Mouse (Mus musculus): ENCODE measurements around the gene Ppp1r37. TPM values are rescaled to one million over a fixed set of nuclear protein-coding genes. Genes with fewer than 3 reads are reported as not detected.

Ppp1r37 gene
- total RNA-seq, 2 experiments from 2014 or later = 61.1 to 63.1 TPM

DNA sequence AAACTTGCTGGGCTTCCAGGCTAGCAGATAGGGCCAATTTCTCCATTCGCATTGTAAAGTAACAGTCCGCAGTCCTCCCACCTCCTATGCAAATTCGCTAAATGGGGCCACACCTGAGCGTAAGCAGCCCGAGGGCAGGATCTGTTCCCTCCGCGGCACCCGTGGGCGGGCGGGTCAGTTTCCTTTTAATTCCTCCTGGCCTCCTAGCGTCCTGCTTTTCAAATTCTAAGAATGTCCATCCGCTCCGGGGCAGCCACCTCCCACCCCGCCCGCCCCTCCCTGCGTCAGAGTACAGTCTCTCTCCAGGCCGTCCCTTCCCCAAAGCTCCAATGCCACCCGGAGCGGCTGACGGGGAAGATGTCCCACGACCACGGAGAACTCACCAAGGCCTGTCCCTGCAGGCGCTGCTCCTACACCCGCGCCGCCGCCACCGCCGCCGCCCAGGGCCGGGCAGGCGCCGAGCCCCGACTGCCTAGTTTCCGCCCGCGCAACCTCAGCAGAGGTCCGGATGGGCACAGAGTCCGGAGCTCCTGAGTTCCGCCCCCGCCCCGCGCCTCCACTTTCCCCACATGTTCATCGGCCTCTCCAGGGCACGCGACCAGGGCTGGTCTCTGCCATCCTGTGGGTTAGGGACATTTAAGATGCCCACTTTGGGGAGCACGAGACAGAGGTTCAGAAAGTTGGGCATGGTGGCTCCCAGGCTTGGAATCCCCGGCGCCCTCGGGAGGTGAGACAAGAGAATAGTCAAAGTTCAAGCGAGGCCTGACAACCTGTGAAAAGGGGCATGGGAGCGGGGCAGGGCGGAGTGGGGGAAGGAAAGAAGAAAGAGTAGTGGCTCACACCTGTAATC, 10.3 kb upstream of the Ppp1r37 start:
- DNase-seq = peak; percentile 84 to 89

DNA sequence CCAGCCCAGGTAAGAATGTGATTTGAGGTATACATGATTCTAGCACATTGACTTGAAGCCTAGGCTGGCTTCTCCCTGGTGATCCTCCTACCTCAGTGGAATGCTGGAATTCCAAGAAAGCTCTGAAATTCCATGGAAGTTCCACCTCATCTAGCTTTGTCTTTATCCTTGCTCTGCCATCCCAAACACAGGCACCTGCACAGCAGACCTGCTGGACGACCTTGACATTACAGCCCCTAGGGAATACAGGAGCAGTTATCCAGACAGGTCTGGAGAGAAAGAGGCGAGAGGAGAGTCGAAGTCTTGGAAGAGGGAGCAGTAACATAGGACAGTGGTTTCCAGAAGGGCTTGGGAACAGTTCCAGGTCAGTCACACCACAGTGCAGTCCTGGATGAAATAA, 6.8 kb upstream of the Ppp1r37 start:
- no peak for DNase-seq

DNA sequence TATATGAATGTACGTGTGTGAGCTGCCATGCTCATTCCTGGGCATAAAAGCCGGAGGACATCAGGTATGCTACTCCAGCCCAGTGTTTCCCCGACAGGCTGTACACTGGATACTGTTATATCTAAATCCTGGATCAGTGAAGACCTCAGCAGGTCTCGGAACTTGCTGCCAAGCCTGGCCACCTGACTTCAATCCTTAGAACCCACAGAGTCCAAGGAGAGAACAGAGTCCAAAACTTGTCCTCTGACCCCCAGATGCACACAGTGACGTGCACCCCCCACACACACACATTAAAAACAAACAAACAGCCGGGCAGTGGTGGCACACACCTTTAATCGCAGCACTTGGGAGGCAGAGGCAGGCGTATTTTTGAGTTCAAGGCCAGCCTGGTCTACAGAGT, 4.5 kb upstream of the Ppp1r37 start:
- DNase-seq = no peak

DNA sequence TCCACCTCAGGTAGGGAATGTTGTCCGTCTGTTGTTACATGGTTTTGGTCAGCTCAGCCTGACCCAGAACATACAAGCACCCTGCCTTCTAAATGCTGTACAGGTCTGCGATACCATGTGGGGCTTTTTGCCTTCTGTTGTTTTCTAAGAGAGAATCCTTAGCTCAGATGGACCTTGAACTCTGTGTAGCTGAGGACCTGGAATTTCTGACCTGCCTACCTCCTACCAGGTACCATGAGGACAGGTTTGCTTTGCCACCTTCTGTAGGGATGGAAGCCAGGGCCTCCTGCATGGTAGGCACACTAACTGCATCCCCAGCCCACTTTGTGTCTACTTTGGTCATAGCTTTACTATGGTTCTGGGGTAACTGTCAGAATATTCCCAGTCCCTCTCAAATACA, 2.9 kb upstream of the Ppp1r37 start:
- no peak for DNase-seq

DNA sequence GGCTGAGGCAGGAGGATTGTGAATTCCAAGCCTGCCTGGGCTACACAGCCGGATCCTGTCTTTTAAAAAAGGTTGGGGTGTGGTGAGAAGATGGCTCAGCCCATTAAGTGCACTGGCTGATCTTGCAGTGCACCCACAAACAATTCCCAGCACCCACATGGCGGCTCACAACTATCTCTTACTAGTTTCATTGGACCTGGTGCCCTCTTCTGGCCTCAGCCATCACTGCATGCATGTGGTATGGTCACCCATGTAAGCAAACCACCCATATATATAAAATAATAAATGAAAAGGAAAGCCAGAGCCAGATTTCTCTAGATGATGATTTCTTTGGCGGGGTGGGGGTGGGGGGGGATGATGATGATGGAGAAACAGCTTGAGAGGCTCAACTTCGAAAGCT, 1.6 kb upstream of the Ppp1r37 start:
- no peak for DNase-seq

DNA sequence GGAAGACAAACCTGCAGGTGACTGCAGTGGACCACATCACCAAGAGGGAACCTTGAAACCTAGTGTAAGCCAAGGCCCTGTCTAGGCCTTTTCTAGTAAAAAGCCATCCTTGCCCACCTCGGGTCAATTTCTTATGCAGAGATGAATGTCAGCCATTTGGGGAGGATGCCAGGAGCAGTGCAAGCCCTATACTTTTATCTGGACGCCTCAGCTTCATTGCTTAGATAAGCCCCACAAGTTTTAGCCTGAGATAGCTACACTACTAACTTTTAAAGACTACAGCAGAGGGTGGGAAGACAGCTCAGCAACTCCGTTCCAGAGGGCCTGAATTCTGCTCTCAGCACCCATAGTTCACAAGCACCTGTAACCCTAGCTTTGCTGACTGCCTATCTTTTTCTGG, 1.0 kb upstream of the Ppp1r37 start:
- no peak for DNase-seq

DNA sequence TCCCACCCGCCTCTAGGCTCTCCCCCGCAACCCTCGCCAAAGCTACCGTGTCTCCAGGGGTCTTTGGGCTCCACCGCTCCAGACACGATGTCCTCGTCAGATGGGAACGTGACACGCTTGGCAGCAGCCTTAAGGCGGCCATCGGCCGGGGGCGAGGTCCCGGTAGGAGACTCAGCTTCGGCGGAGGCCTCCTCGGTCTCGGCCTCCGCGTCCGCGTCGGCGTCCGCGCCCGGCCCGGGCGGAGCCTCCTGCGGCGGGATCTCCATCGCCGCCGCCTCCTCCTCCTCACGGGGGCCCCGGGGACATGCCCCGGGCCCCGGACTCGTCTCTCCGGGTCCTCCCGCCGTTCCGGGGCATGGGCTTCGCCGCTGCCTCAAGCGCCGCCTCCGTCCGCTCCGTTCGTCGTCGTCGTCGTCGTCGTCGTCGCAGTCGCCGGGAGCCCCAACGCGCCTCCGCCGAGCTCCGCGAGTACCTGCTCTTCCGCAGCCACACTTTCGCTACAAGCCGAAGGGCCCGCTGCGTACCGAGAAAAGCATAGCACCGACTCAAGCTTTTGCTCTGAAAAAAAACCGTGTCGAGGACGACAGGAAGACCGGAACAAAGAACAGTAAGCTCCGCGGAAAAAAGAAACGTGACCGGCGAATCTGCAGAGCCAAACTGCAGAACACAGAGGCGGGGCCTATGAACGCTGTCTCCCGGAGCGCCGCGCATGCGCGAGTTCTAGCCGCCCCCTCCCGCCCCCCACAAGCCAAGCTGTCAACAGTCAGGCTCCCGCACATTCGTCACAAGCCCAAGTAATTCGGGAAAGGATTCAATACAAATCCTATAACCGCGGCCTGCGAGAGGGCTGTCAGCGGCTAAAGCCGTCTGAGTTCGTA, 872 bp downstream of the Ppp1r37 start:
- peak; percentile 91 to 95 for DNase-seq

DNA sequence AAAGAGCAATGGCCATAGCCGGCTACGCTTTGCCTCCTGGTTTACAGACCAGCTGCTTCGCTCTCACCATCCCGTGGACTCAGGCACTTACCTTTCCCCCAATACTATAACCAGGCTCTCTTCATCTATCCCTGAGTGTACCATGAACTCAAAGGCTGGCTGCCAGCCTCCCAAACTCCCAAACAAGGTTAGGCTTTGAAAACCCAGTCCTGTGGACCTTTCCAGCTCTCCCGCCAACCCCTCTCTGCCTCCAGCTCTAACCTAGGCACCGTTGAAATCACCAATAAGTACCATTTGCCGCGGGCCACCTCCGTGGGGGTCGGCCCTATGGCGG, 1.5 kb downstream of the Ppp1r37 start:
- no peak for DNase-seq

DNA sequence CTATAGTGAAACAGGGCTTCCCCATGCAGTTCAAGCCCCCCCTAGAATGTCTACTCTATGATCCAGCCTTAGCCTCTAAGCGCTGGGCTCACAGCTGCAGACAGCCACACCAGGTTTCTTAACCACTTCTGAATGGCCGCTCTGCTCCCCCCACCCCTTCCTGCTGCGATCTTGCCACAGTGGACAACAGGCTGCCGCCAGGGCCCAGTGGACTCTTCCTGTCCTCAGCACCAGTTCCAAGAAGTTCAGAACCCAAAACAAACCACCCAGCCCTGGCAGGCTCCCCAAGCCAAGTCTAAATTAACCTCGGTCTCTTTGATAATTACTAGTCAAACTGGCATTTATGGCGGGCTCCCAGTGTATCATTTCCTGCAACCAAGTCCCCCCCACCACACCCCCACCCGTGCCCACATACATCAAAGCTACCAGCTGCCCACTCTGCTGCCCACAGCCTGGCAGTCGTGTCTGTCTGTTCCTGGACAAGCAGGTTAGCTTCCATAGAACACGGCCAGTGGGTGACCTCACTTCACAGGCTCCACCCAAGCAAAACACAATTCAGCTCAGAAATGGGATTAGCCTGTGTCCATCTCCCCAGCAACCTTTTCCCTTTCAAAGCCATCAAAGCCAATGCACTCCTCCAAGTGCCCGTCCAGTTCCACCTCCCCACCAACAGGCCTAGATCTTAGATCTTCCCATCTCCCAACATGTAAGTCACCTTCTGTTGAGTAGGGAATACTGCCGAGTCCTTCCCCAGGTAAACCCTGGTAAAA, 2.2 kb downstream of the Ppp1r37 start:
- peak; percentile 30 to 33 for DNase-seq

DNA sequence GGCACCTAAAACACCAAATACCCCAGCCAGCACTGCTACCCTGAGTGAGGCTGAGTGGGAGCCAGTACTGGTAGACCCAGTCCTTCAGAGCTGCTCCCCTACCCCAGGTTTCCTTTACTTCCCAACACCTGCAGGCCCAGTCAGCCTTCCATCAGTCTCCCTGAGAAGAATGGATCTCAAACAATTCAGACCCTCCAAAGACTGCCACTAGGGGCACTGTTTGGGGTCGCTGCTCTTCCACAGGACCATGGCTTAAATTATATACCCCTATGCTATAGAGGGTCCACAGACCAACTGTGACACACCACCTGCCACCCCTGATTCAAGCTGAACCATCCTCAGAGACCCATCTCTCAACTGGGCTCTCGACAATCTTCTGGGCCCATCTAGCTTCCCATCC, 3.9 kb downstream of the Ppp1r37 start:
- no peak for DNase-seq

DNA sequence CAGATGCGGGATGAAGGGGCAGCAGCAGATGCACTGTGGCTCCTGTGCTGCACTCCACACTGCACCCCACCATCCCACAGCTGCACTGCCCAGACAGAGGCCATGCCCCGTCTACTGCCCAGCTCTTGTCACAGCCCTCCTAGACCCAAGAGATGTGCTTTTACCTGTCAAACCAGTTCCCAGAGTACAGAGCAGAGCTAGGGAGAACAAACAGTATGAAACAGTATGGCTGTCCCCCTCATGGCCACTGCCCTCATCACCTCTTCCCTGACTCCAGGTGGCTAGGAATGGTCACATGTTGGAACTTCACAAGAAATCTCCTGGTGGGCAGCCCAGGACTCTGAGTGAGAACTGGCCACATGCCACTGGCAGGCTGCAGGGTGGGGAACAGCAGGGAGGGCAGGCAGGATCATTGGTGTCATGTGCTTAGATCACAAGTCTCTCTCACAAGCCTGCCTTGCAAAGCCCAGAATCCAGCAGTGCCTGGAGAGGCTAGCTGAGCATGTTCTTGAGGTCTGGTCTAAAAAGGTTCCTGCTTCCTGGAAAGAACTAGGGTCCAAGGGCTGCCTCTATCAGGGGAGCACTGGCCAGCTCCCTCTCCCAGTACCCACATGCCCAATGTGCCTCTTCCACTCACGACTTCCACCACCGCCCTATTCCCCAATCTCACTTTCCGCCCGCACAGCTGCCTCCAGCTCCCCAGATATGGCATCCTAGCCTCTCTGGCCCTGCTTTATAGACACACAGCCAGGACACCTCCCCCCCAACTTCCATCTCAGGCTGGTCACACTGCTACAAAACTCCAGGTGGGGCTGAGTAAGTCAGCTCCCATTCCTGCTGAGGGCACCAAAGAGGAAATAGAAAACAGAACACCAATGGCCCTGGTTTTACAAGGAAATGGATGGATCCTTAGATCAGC, 4.6 kb downstream of the Ppp1r37 start:
- DNase-seq = peak; percentile 56 to 68

DNA sequence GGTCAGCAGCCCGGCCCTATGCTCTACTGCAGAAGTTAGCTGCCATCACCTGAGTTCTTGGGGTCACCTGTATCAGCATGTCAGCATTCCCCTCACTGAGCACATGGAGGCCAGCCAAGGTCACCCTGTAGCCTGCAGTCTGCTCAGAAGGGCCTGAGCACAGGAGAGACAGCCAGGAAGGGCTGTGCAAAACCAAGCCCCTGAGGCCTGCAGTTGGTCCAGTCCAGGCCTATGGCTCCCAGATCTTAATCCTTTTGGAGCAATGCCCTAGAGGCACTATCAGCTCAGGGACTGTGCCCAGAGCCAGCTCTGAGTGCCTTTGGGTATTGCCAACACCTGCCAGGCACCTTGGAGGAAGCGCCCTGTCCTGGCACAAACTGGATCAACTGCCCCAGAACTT, 5.8 kb downstream of the Ppp1r37 start:
- DNase-seq = peak in 1 of 2 experiments; percentile 36

DNA sequence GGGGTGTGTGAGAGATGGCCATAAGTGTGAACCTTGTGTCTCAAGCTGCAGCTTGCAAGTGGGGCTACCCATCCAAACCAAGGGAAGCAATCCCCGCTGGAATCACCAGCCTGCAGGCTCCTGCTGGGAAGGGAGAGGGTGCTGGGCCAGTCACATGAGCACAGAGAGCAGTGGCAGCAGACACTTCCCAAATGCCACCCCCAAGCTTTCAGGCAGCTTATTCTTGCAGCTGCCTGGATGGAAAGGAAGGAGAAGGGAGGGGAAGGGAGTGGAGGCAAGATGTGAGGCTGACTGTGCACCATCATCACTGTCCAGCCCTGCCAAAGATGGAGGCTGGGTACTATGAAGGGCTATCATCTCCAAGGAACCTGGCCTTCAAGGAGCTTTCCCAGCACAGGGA, 8.7 kb downstream of the Ppp1r37 start:
- no peak for DNase-seq

DNA sequence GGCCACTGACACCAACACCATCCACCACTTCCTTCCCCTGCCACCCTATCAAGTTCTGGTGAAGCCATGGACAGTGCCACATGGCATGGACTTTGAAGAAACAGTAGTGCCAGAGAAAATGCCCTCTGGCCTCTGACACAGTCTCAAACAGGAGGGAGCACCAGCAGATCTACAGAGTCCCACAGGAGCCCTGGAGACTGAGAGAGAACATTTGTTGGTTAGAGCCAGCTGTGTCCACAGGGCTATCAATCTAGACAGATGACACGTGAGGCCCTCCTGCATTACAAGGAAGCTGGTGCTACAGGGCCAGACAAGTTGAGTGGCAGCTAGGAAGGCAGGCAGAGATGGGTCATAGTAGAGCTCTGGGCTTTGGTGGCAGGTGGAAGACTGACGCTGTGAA, 10.4 kb downstream of the Ppp1r37 start:
- DNase-seq = no peak

DNA sequence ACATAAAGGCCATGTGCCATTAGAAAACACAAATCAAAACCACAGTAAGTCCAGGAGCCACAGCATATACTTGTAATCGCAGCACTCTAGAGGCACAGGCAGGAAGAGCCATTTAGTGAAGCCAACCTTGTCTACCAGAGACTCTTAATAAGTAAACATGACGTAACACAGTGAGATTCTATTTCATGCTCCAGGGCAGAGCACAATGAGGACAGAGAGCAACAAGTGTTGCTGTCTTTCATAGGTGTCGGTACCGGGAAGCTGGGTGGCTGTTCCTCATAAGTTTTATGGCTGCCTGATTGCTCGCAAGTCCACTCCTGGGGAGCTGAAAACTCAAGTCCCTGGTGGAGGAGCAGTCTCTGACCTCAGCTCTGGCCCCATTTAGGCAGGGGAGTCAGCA, 11.2 kb downstream of the Ppp1r37 start:
- DNase-seq = no peak

DNA sequence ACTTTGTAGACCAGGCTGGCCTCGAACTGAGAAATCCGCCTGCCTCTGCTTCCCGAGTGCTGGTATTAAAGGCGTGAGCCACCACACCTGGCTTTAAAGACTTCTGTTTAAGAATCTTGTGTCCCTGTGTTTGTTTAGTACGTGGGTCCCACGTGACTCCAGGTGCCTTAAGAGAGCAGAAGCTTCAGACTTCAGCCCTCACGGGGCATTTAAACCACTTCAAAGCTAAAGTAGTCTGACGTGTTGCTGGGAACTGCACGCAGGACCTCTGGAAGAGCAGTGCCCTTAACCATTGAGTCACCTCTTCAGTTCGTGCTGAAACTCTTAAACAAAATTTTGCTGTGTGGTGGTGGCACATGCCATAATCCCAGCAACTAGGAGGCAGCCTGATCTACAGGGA, 13.5 kb downstream of the Ppp1r37 start:
- no peak for DNase-seq

DNA sequence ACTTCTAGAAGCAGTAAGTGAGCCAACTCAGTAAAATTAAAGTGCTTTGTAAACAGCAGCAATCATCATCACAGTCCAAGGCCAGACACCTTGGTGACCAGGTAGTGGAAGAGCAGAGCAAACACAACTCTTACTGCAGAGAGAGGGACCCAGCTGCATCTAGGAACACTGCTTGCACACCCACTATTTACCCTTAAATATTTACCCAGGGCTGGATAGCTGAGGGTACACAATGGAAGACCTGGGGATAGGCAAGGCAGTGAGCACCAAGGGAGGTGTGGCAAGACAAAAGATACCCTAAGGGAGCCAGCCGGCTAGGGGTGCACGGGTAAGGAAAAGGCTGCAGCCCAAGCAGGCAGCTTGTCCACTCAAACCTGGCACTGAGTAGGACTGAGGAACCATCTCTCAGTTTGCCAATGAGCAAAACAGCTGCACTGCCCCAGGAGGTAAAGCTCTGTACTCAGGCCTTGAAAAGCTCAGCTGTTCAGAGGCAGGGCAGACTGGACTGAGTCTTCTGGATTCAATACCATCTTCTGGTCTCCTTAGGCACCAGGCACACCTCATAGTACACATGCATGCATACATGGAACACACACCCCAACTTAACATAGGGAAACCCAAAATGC, 15.4 kb downstream of the Ppp1r37 start:
- no peak for DNase-seq

DNA sequence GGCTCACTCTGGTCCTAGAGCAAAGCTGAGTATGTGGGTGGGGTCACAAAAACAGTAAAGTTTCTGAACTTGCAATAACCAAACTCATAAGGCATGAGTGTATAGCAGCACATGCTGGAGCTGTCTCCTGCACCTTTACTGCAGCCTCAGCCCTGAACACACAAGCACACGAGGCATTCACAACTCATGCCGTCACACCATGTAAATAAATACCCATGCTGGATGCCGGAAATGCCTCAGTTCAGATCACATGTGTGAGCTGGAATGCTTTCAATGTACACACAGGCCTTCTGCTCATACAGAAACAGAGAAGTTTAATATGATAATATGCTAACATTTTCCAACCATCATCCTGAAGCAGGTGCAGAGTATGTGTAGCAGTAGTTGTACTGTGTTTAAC, 16.9 kb downstream of the Ppp1r37 start:
- DNase-seq = no peak

DNA sequence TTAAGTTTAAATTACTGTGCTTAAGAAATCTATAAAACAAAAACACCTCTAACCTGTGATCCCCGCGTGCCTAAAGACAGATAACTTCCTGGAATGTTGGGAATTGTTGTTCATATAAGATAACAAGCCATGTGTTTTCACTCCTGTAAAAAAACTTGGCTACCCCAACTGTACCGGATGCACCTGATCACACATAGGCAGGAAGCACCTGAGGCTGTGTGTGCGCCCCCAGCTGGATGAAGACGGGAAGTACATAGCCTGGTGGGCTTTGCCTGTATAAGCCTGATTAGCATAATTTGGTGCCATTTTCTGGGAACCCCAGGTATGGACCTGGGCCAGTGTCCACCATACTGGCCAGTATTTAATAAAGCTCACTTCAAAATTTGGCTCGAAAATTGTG, 19.3 kb downstream of the Ppp1r37 start:
- DNase-seq = no peak

DNA sequence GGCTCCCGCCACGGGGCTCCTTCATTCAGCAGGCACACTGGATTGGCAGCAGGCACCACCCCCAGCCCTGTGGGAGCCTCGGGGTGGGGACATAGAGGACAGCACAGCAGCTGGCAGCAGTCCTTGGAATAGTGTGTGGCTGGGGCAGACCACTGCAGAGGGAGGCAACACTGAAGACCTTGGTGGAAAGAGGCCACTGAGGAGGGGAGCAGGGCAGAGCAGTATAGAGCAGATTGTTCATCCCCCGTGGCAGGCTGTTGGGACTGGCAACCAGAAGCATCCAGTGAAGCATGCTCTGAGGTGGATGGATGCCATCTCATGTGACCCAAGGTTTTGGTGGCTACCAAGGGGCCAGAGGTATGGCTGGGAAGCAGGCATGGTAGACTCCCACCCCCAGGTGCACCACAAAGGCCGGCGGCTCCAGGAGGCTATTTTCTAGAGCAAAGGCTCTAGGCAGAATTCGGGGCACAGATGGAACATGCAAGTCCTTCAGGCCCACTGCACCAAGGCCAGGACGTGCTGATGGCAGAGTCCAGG, 20.7 kb downstream of the Ppp1r37 start:
- peak in 1 of 2 experiments; percentile 30 for DNase-seq

DNA sequence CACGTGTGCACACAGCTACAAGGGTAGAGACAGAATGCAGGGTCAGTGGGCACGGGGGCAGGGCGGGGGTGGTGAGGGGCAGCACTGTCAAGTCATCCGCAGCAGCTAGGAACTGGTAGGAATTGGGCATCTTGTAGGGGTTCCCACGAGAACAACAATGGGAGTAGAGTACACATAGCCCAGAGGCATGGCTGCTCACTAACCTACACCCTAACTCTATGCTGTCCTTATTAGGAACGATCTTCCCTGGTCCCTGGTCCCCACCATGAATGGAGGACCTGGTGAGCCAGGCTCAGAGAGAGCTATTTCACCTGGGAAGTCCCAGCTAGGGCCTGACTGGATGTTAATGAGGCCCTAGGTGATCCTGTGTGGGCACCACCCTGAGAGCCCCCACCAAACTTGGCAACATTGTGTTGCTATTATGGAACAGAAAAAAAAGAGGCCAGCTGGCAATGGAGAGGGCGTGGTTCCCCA, 21.2 kb downstream of the Ppp1r37 start:
- no peak for DNase-seq

All from heart, adult 18-20 months (tissue).